Mouse (Mus musculus) intestine, postnatal 0 days (tissue): ENCODE data around the gene Gm26558. TPM values are rescaled to one million over a fixed set of nuclear protein-coding genes. Genes with fewer than 3 reads are reported as not detected.

Experiments
- ATAC-seq: fragments of 200-750 bp; cut with Nextera tagmentation; 2 replicates; pipeline ENCODE4 v1.8.0; 2017; ENCODE audit warnings: mild to moderate bottlenecking, moderate TSS enrichment, moderate library complexity
- H3K27ac ChIP-seq: fragments of 300-500 bp; sonication (generic); 2 replicates; pipeline ENCODE4 v1.5.1; 2014; ENCODE audit warnings: mild to moderate bottlenecking, low read depth, low read length, moderate library complexity
- H3K27me3 ChIP-seq: fragments of 300-500 bp; sonication (generic); replicated peaks from 2 replicates; pipeline ENCODE4 v1.6.1; 2014; ENCODE audit warnings: low read length, mixed read lengths; ENCODE audit not compliant: control insufficient read depth, insufficient read depth
- H3K36me3 ChIP-seq: fragments of 300-500 bp; sonication (generic); 2 replicates; pipeline ENCODE4 v1.6.1; 2014; ENCODE audit warnings: mild to moderate bottlenecking, moderate library complexity; ENCODE audit not compliant: control insufficient read depth, insufficient read depth
- H3K4me1 ChIP-seq: fragments of 300-500 bp; sonication (generic); replicated peaks from 2 replicates; pipeline ENCODE4 v1.6.1; 2014; ENCODE audit warnings: antibody characterized with exemption, low read length, mixed read lengths; ENCODE audit not compliant: control insufficient read depth, insufficient read depth
- H3K4me2 ChIP-seq: fragments of 300-500 bp; sonication (generic); replicated peaks from 2 replicates; pipeline ENCODE4 v1.6.1; 2014; ENCODE audit warnings: low read depth, mild to moderate bottlenecking, moderate library complexity
- H3K4me3 ChIP-seq: fragments of 300-500 bp; sonication (generic); 2 replicates; pipeline ENCODE4 v1.5.1; 2014; ENCODE audit warnings: low read depth, low read length
- H3K9ac ChIP-seq: fragments of 300-500 bp; sonication (generic); 2 replicates; pipeline ENCODE4 v1.6.1; 2014; ENCODE audit warnings: mild to moderate bottlenecking, low read depth, low read length
- H3K9me3 ChIP-seq: fragments of 300-500 bp; sonication (generic); 2 replicates; pipeline ENCODE4 v1.6.1; 2016; ENCODE audit warnings: mixed run types; ENCODE audit not compliant: control insufficient read depth
- CTCF ChIP-seq: sonication (generic); IDR thresholded peaks from 2 replicates; pipeline ENCODE4 v1.5.1; 2016; ENCODE audit warnings: low read depth, mild to moderate bottlenecking, control low read depth, antibody characterized with exemption, moderate library complexity
- WGBS: fragments of 180-500 bp; shearing (Covaris S2); extraction: QIAGEN DNeasy Blood & Tissue Kit; methylation state at CpG from one replicate; pipeline ENCODE4 v1.1.7; 2014; 5-methylcytosine and 5-hydroxymethylcytosine counted together
- polyA plus RNA-seq: library from polyadenylated mRNA; unstranded; fragments of >200 nt; fragmentation: Nextera tagmentation; extraction: Ambion mirVana; gene quantifications from 2 replicates; pipeline ENCODE4 v1.2.1, GENCODE M21; 2015

The Gm26558 gene
- polyA plus RNA-seq, 1 experiment from 2014 or later, result 2.8 TPM

DNA sequence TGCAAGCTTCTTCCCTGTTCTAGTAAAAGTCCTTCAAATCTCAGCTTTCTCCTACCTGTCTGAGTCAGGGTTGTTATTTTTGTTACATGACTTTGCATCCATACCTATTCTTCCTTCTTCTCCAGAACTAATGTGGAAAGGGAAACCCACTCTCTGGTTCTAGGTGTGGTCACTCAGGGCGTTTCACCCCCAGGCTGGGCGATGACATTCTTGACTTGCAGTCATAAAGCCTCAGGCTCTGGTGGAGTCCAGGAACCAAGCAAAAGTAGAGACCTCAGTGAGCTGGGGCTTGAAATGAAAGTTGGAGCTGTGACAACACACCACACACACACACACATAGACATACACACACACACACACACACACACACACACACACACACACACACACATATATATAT lies 45.8 kb downstream of the Gm26558 start:
- WGBS, result 69% methylated on average over 2 of the region's 2 CpGs
- Histone ChIP-seq H3K27ac (no peak overlapping the region), H3K9me3 (no peaks in the 10 kb centered on the region), H3K9ac (no peak overlapping the region), H3K4me3 (no peak overlapping the region), H3K4me2 (no peak overlapping the region), H3K4me1 (no peaks in the 10 kb centered on the region), H3K27me3 (no peaks in the 10 kb centered on the region), H3K36me3 (no peaks in the 10 kb centered on the region)
- no peak for TF ChIP-seq CTCF
- no peak for ATAC-seq

DNA sequence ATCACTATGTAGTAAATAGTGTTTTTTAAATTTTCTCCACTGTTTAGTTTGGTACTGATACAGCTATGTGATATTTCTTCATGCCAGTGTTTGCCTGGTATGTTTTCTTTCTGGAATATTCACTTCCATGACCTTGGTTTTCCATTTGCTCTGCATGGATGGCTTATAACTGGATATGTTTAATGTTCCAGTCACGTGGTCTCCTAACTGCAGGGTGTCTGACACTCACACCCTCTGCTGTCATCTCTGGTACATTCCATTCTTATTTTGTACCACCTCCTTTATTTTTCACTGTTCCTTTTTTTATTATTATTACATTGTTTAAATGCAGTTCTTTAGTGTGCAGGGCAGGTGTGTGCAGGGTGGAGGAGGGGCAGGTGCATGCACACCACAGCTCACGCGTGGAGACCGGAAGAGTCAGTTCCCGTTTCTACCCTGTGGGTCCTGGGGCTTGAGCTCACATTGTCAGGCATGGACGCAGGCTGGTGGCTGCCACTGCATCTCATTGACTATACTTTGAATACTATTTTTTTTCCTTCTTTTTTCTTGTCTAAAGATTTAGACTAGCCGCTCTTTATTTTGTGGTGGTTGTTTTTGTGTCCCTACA lies 47.1 kb downstream of the Gm26558 start:
- no peaks in the 10 kb centered on the region for H3K9me3 ChIP-seq
- no peak overlapping the region for H3K4me3 ChIP-seq
- no peaks in the 10 kb centered on the region for H3K27me3 ChIP-seq
- ATAC-seq, result no peak
- H3K4me2 ChIP-seq, result no peak overlapping the region
- no peak overlapping the region for H3K9ac ChIP-seq
- H3K36me3 ChIP-seq, result no peaks in the 10 kb centered on the region
- no peak overlapping the region for H3K27ac ChIP-seq
- TF ChIP-seq CTCF, result no peak
- H3K4me1 ChIP-seq, result no peaks in the 10 kb centered on the region
- 73% methylated on average over 7 of the region's 7 CpGs for WGBS

Other genes with a start within 250 kb of the Gm26558 start
- gene Sp5, start 187.2 kb downstream of the Gm26558 start, polyA plus RNA-seq, result 0.78 and 1.1 TPM in 2 replicates
- 0.94 and 1.3 TPM in 2 replicates for gene Erich2, start 153.3 kb downstream of the Gm26558 start, polyA plus RNA-seq
- gene Gad1, start 109.0 kb downstream of the Gm26558 start, polyA plus RNA-seq, result 0.12 TPM in 1 of 2 replicates, not detected in the other
- gene Gorasp2, start 532 bp downstream of the Gm26558 start, polyA plus RNA-seq, result 145 and 153 TPM in 2 replicates
- 27.8 and 30.5 TPM in 2 replicates for gene Tlk1, start 163.6 kb upstream of the Gm26558 start, polyA plus RNA-seq